Mouse (Mus musculus): ENCODE data around the gene Golga5.

GRCm38 (mm10) chr12:102505131-102505713 is 36.3 kb downstream of the Golga5 start:
- TF ChIP-seq CTCF (IDR thresholded peaks at IDR 0.05; ENCODE audit: borderline replicate concordance, control insufficient read depth, extremely low read depth, insufficient read depth, low read length, poor library complexity) (no peak), POLR2A (IDR thresholded peaks at IDR 0.05; ENCODE audit: control insufficient read depth, extremely low read depth, insufficient read depth, low read length, poor library complexity) (no peak)

All from thymus, adult 2 months (tissue).